In genomic region chr2:73612367-73612914, GRCm38 (mm10) we compare ENCODE assay signal across 26 mouse cellular contexts. TPM values are rescaled to one million over a fixed set of nuclear protein-coding genes. Genes with fewer than 3 reads are reported as not detected.
"Had no signal": no experiment of that assay in that cellular context is flagged by ENCODE, and none has a peak within 500 bp of the region (broad histone marks: within the 10 kb centered on the region; RNA-seq: fewer than 3 reads in every experiment).

No protein-coding gene starts in this region.

- H3K36me3 ChIP-seq: limb, embryonic 15.5 days had no signal

- H3K9ac ChIP-seq: kidney, embryonic 15.5 days; limb, embryonic 12.5 days; limb, embryonic 15.5 days; liver, embryonic 14.5 days; liver, postnatal 0 days; lung, embryonic 14.5 days; midbrain, embryonic 15.5 days; neural tube, embryonic 13.5 days had no signal

- H3K9me3 ChIP-seq: kidney, embryonic 15.5 days; limb, embryonic 12.5 days; limb, embryonic 15.5 days; megakaryocyte, embryonic 14.5 days; midbrain, embryonic 10.5 days; midbrain, embryonic 15.5 days; neural tube, embryonic 13.5 days had no signal

- H3K27ac ChIP-seq: limb, embryonic 12.5 days; limb, embryonic 15.5 days; liver, embryonic 14.5 days; macrophage; midbrain, embryonic 10.5 days; midbrain, embryonic 15.5 days; neural tube, embryonic 13.5 days had no signal

- H3K4me1 ChIP-seq: midbrain, embryonic 10.5 days; midbrain, embryonic 15.5 days; neural tube, embryonic 13.5 days had no signal

- ATAC-seq: liver, postnatal 0 days; lung, postnatal 0 days; midbrain, embryonic 15.5 days had no signal

- H3K27me3 ChIP-seq: kidney, embryonic 15.5 days; limb, embryonic 12.5 days; limb, embryonic 15.5 days; midbrain, embryonic 15.5 days; neural tube, embryonic 13.5 days had no signal

- DNase-seq: kidney, adult 8-10 months; kidney, postnatal 10 days; kidney, postnatal 36 days; left cerebral cortex, postnatal 4 days; liver, postnatal 0 days; lung, embryonic 14.5 days; retina, postnatal 1 day; right cerebral cortex, postnatal 25 days; thymus, adult 18-20 months; thymus, postnatal 36 days had no signal

- H3K4me2 ChIP-seq: kidney, embryonic 15.5 days; limb, embryonic 12.5 days; limb, embryonic 15.5 days; liver, embryonic 11.5 days; lung, embryonic 14.5 days; midbrain, embryonic 15.5 days; neural tube, embryonic 13.5 days had no signal

- H3K4me3 ChIP-seq: kidney, embryonic 15.5 days; limb, embryonic 12.5 days; limb, embryonic 15.5 days; megakaryocyte, embryonic 14.5 days; midbrain, embryonic 10.5 days; midbrain, embryonic 15.5 days; myocyte; neural tube, embryonic 13.5 days had no signal

RNA-seq across cellular contexts. Expression of gene Chrna1, which starts 32.3 kb away (rescaled TPM):
- total RNA-seq: neutrophil, adult 5-6 weeks had no signal
- polyA plus RNA-seq: macrophage; small intestine, adult 2 months; spleen, adult 2 months; urinary bladder, adult 2 months had no signal
